Mouse (Mus musculus): ENCODE measurements around the gene Snd1.

GRCm38 (mm10) chr6:28905301-28905700 lies 430.4 kb downstream of the Snd1 start:
- TF ChIP-seq CTCF (IDR thresholded peaks at IDR 0.05; ENCODE audit: low read depth) (no peak), EP300 (IDR thresholded peaks at IDR 0.05; ENCODE audit: low read depth) (no peak)
